16 mouse cellular contexts compared by ENCODE assay signal in genomic region chr1:163361376-163361775, GRCm38 (mm10). TPM values are rescaled to one million over a fixed set of nuclear protein-coding genes. Genes with fewer than 3 reads are reported as not detected.
DNase-seq lines count a peak whose midpoint lies in the region; ATAC-seq lines count a peak whose summit lies in the region.
"Had no signal": no experiment of that assay in that cellular context is flagged by ENCODE, and none has a peak within 500 bp of the region (broad histone marks: within the 10 kb centered on the region; RNA-seq: fewer than 3 reads in every experiment).

No protein-coding gene starts in this region.

- no peak for DNase-seq in lung, postnatal 4 days
- DNase-seq in embryonic facial prominence, embryonic 14.5 days (ENCODE audit: low spot score) = peak; percentile 71
- DNase-seq in thymus, adult 18-20 months = no peak
- no peak for DNase-seq in thymus, postnatal 4 days
- DNase-seq: cerebellum, adult 11 months; kidney, adult 2 months; liver, embryonic 13.5 days; retina, postnatal 1 day; thymus, postnatal 36 days had no signal

- H3K4me1 ChIP-seq in heart, embryonic 15.5 days (replicated peaks) = peaks cover 23% of the 10 kb centered on the region
- H3K4me1 ChIP-seq in heart, embryonic 11.5 days (ENCODE audit: control insufficient read depth, insufficient read depth, low read length) = peaks cover 5% of the 10 kb centered on the region; the same call in 1 of the 2 replicates
- peaks cover 6% of the 10 kb centered on the region; the same call in 1 of the 2 replicates for H3K4me1 ChIP-seq in lung, embryonic 16.5 days (replicated peaks; ENCODE audit: control insufficient read depth, insufficient read depth, low read length)
- peaks cover 32% of the 10 kb centered on the region for H3K4me1 ChIP-seq in embryonic facial prominence, embryonic 14.5 days (ENCODE audit: control insufficient read depth, insufficient read depth, low read length)
- H3K4me1 ChIP-seq: hindbrain, embryonic 13.5 days; liver, embryonic 13.5 days had no signal

- no peaks in the 10 kb centered on the region for H3K9me3 ChIP-seq in heart, embryonic 15.5 days (replicated peaks)
- no peaks in the 10 kb centered on the region for H3K9me3 ChIP-seq in heart, embryonic 11.5 days (replicated peaks; ENCODE audit: control insufficient read depth, low read length)
- H3K9me3 ChIP-seq in lung, embryonic 16.5 days (ENCODE audit: control insufficient read depth, low read length) = no peaks in the 10 kb centered on the region
- H3K9me3 ChIP-seq in embryonic facial prominence, embryonic 14.5 days (ENCODE audit: control insufficient read depth, low read length) = no peaks in the 10 kb centered on the region
- H3K9me3 ChIP-seq: G1E; hindbrain, embryonic 13.5 days; liver, embryonic 13.5 days; neural tube, embryonic 15.5 days had no signal

- 37% methylated on average over 5 of the region's 5 CpGs for WGBS in heart, embryonic 15.5 days
- WGBS in heart, embryonic 11.5 days (ENCODE audit: insufficient replicate concordance) = 44% methylated on average over 5 of the region's 5 CpGs
- WGBS in lung, embryonic 16.5 days = 46% methylated on average over 5 of the region's 5 CpGs
- WGBS in embryonic facial prominence, embryonic 14.5 days = 36% methylated on average over 5 of the region's 5 CpGs

- H3K4me2 ChIP-seq in heart, embryonic 15.5 days = peak overlapping the region; percentile 24; the same call in 1 of the 2 replicates
- H3K4me2 ChIP-seq in heart, embryonic 11.5 days = no peak overlapping the region
- no peak overlapping the region for H3K4me2 ChIP-seq in lung, embryonic 16.5 days (ENCODE audit: low read depth, low read length)
- peak overlapping the region; percentile 44 for H3K4me2 ChIP-seq in embryonic facial prominence, embryonic 14.5 days (ENCODE audit: low read depth, low read length)
- H3K4me2 ChIP-seq: hindbrain, embryonic 13.5 days; liver, embryonic 13.5 days; neural tube, embryonic 15.5 days had no signal

- ATAC-seq in heart, embryonic 15.5 days (replicated peaks; ENCODE audit: insufficient number of reproducible peaks, insufficient read depth, low FRiP score, low read depth) = 0 out of 2 replicates have a peak, but pooled peaks have one; percentile 35
- ATAC-seq in heart, embryonic 11.5 days (replicated peaks; ENCODE audit: insufficient number of reproducible peaks, low FRiP score, low TSS enrichment) = no peak
- ATAC-seq in lung, embryonic 16.5 days (ENCODE audit: low read depth) = peak; percentile 72
- no peak for ATAC-seq in embryonic facial prominence, embryonic 14.5 days (ENCODE audit: low read depth)

- H3K36me3 ChIP-seq in heart, embryonic 15.5 days = no peaks in the 10 kb centered on the region
- no peaks in the 10 kb centered on the region for H3K36me3 ChIP-seq in heart, embryonic 11.5 days (ENCODE audit: control insufficient read depth, insufficient read depth, low read length)
- H3K36me3 ChIP-seq in lung, embryonic 16.5 days (ENCODE audit: control insufficient read depth, insufficient read depth, low read length) = no peaks in the 10 kb centered on the region
- no peaks in the 10 kb centered on the region for H3K36me3 ChIP-seq in embryonic facial prominence, embryonic 14.5 days (ENCODE audit: control insufficient read depth, insufficient read depth, low read length)
- H3K36me3 ChIP-seq: G1E; hindbrain, embryonic 13.5 days; liver, embryonic 13.5 days; neural tube, embryonic 15.5 days had no signal

- H3K9ac ChIP-seq in heart, embryonic 15.5 days = no peak overlapping the region
- H3K9ac ChIP-seq in heart, embryonic 11.5 days (ENCODE audit: low read depth, low read length) = no peak overlapping the region
- no peak overlapping the region for H3K9ac ChIP-seq in lung, embryonic 16.5 days (ENCODE audit: low read length)
- peak overlapping the region; percentile 51; the same call in 1 of the 2 replicates for H3K9ac ChIP-seq in embryonic facial prominence, embryonic 14.5 days (ENCODE audit: low read depth, low read length)
- H3K9ac ChIP-seq: hindbrain, embryonic 13.5 days; liver, embryonic 13.5 days; neural tube, embryonic 15.5 days had no signal

- H3K4me3 ChIP-seq in heart, embryonic 15.5 days = no peak overlapping the region
- no peak overlapping the region for H3K4me3 ChIP-seq in heart, embryonic 11.5 days (ENCODE audit: low read depth, low read length)
- H3K4me3 ChIP-seq in lung, embryonic 16.5 days (ENCODE audit: low read length) = no peak overlapping the region
- H3K4me3 ChIP-seq in embryonic facial prominence, embryonic 14.5 days (ENCODE audit: low read depth, low read length) = no peak overlapping the region
- H3K4me3 ChIP-seq: hindbrain, embryonic 13.5 days; layer of hippocampus, adult 2 months; liver, embryonic 13.5 days; neural tube, embryonic 15.5 days had no signal

- H3K27me3 ChIP-seq in heart, embryonic 15.5 days = no peaks in the 10 kb centered on the region
- no peaks in the 10 kb centered on the region for H3K27me3 ChIP-seq in heart, embryonic 11.5 days (ENCODE audit: control insufficient read depth, insufficient read depth, low read length)
- H3K27me3 ChIP-seq in lung, embryonic 16.5 days (ENCODE audit: control insufficient read depth, insufficient read depth, low read depth, low read length) = no peaks in the 10 kb centered on the region
- no peaks in the 10 kb centered on the region for H3K27me3 ChIP-seq in embryonic facial prominence, embryonic 14.5 days (replicated peaks; ENCODE audit: control insufficient read depth, insufficient read depth, low read length)
- H3K27me3 ChIP-seq: hindbrain, embryonic 13.5 days; liver, embryonic 13.5 days; neural tube, embryonic 15.5 days had no signal

- peak overlapping the region; percentile 43; the same call in 1 of the 2 replicates for H3K27ac ChIP-seq in heart, embryonic 15.5 days
- H3K27ac ChIP-seq in heart, embryonic 11.5 days (ENCODE audit: low read depth, low read length) = no peak overlapping the region
- no peak overlapping the region for H3K27ac ChIP-seq in lung, embryonic 16.5 days (ENCODE audit: low read length)
- H3K27ac ChIP-seq in embryonic facial prominence, embryonic 14.5 days (replicated peaks; ENCODE audit: low read depth, low read length) = peak overlapping the region; percentile 90
- H3K27ac ChIP-seq: hindbrain, embryonic 13.5 days; layer of hippocampus, adult 2 months; liver, embryonic 13.5 days; neural tube, embryonic 15.5 days had no signal

RNA-seq across cellular contexts. Expression of gene Gorab, which starts 42.1 kb away (rescaled TPM):
- polyA plus RNA-seq in heart, embryonic 15.5 days (2015; fragmentation: Nextera tagmentation; extraction: Ambion mirVana) = 9.1 and 10.9 TPM in 2 replicates
- polyA plus RNA-seq in heart, embryonic 11.5 days (2014; fragmentation: Nextera tagmentation; extraction: Ambion mirVana) = 10.8 and 14.1 TPM in 2 replicates
- polyA plus RNA-seq in lung, embryonic 16.5 days (2015; fragmentation: Nextera tagmentation; extraction: Ambion mirVana) = 19.8 and 24.2 TPM in 2 replicates
- polyA plus RNA-seq in embryonic facial prominence, embryonic 14.5 days (2014; fragmentation: Nextera tagmentation; extraction: Ambion mirVana) = 25.7 and 28.5 TPM in 2 replicates

RNA-seq across cellular contexts. Expression of gene Prrx1, which starts 47.9 kb away (rescaled TPM):
- 10.8 and 13.7 TPM in 2 replicates for polyA plus RNA-seq in heart, embryonic 15.5 days (2015; fragmentation: Nextera tagmentation; extraction: Ambion mirVana)
- polyA plus RNA-seq in heart, embryonic 11.5 days (2014; fragmentation: Nextera tagmentation; extraction: Ambion mirVana) = 9.1 and 9.7 TPM in 2 replicates
- polyA plus RNA-seq in lung, embryonic 16.5 days (2015; fragmentation: Nextera tagmentation; extraction: Ambion mirVana) = 10.0 and 10.9 TPM in 2 replicates
- polyA plus RNA-seq in embryonic facial prominence, embryonic 14.5 days (2014; fragmentation: Nextera tagmentation; extraction: Ambion mirVana) = 100 and 105 TPM in 2 replicates
- polyA plus RNA-seq: G1E had no signal

Comparison
In these comparisons a context has a peak if more than half of its experiments do, and no peak if none do; other contexts are left out.
1. ATAC-seq: peak in heart, embryonic 15.5 days (single experiment) and lung, embryonic 16.5 days (single experiment); none in heart, embryonic 11.5 days (single experiment) and embryonic facial prominence, embryonic 14.5 days (single experiment).
2. H3K27ac ChIP-seq: peak in heart, embryonic 15.5 days (single experiment) and embryonic facial prominence, embryonic 14.5 days (single experiment); none in heart, embryonic 11.5 days (single experiment) and lung, embryonic 16.5 days (single experiment).
3. H3K4me2 ChIP-seq: peak in heart, embryonic 15.5 days (single experiment) and embryonic facial prominence, embryonic 14.5 days (single experiment); none in heart, embryonic 11.5 days (single experiment) and lung, embryonic 16.5 days (single experiment).